Mouse (Mus musculus) liver, embryonic 14.5 days (tissue): ENCODE measurements at regions not wholly inside any gene's neighbourhood (a gene's known extent, or its start where the extent isn't known, plus 50 kb on each side); places are given as distances from the start of the nearest gene placed in this dataset.
A peak's percentile ranks its signal among the peaks of the same experiment; 100 is the strongest.

Experiments used
- ATAC-seq: fragments of 200-750 bp; cut with Nextera tagmentation; 2 replicates; pipeline ENCODE4 v1.8.0; 2017; ENCODE audit warnings: moderate number of reproducible peaks, mild to moderate bottlenecking, moderate library complexity; ENCODE audit not compliant: insufficient read depth
- DNase-seq, 3 experiments: peaks; one replicate each; pipeline ENCODE4 v3.0.0-alpha.2; 2012 to 2013; ENCODE audit warnings: low read depth in 3 of 3, low spot score in 3 of 3
- H3K27ac ChIP-seq: fragments of 300-500 bp; sonication (generic); 2 replicates; pipeline ENCODE4 v1.5.1; 2014; ENCODE audit warnings: moderate library complexity, mild to moderate bottlenecking, control low read depth, inconsistent platforms
- H3K27me3 ChIP-seq: fragments of 300-500 bp; sonication (generic); 2 replicates; pipeline ENCODE4 v1.6.1; 2014; ENCODE audit warnings: mild to moderate bottlenecking, low read length, moderate library complexity; ENCODE audit not compliant: control insufficient read depth, insufficient read depth
- H3K36me3 ChIP-seq: fragments of 300-500 bp; sonication (generic); replicated peaks from 2 replicates; pipeline ENCODE4 v1.6.1; 2014; ENCODE audit warnings: low read depth; ENCODE audit not compliant: control insufficient read depth, insufficient read depth
- H3K4me1 ChIP-seq, 2 experiments: fragments of 200-500 bp in 1 of 2; fragments of 300-500 bp in 1 of 2; sonication (generic) in 1 of 2; replicated peaks; 2 replicates each; pipeline ENCODE4 v1.6.1; 2012 to 2014; ENCODE audit warnings: antibody characterized with exemption in 1 of 2, inconsistent platforms in 1 of 2, low read length in 1 of 2; ENCODE audit not compliant: control insufficient read depth in 2 of 2, insufficient read depth in 2 of 2
- H3K4me2 ChIP-seq: fragments of 300-500 bp; sonication (generic); 2 replicates; pipeline ENCODE4 v1.6.1; 2014; ENCODE audit warnings: low read depth, mild to moderate bottlenecking, control low read depth, moderate library complexity
- H3K4me3 ChIP-seq, 2 experiments: fragments of 200-500 bp in 1 of 2; fragments of 300-500 bp in 1 of 2; sonication (generic) in 1 of 2; 2 replicates each; pipeline ENCODE4 v1.5.1; 2012 to 2014; ENCODE audit warnings: low read depth in 2 of 2, low read length in 2 of 2, mild to moderate bottlenecking in 2 of 2, control low read depth in 1 of 2, inconsistent platforms in 1 of 2, moderate library complexity in 1 of 2; ENCODE audit not compliant: insufficient read depth in 1 of 2
- H3K9ac ChIP-seq: fragments of 300-500 bp; sonication (generic); replicated peaks from 2 replicates; pipeline ENCODE4 v1.6.1; 2014; ENCODE audit warnings: mild to moderate bottlenecking, control low read depth, moderate library complexity
- H3K9me3 ChIP-seq: fragments of 300-500 bp; sonication (generic); 2 replicates; pipeline ENCODE4 v1.6.1; 2016; ENCODE audit warnings: low read length, mixed read lengths; ENCODE audit not compliant: control insufficient read depth
- CTCF ChIP-seq: IDR thresholded peaks from 2 replicates; pipeline ENCODE4 v1.5.1; 2016; ENCODE audit warnings: antibody characterized with exemption, low read depth, control low read depth
- EP300 ChIP-seq: IDR thresholded peaks from 2 replicates; pipeline ENCODE4 v1.6.1; 2016; ENCODE audit warnings: antibody characterized with exemption, low read depth
- WGBS: fragments of 180-500 bp; shearing (Covaris S2); extraction: QIAGEN DNeasy Blood & Tissue Kit; methylation state at CpG from one replicate; pipeline ENCODE4 v1.1.7; 2014; ENCODE audit not compliant: insufficient replicate concordance; 5-methylcytosine and 5-hydroxymethylcytosine counted together

DNA sequence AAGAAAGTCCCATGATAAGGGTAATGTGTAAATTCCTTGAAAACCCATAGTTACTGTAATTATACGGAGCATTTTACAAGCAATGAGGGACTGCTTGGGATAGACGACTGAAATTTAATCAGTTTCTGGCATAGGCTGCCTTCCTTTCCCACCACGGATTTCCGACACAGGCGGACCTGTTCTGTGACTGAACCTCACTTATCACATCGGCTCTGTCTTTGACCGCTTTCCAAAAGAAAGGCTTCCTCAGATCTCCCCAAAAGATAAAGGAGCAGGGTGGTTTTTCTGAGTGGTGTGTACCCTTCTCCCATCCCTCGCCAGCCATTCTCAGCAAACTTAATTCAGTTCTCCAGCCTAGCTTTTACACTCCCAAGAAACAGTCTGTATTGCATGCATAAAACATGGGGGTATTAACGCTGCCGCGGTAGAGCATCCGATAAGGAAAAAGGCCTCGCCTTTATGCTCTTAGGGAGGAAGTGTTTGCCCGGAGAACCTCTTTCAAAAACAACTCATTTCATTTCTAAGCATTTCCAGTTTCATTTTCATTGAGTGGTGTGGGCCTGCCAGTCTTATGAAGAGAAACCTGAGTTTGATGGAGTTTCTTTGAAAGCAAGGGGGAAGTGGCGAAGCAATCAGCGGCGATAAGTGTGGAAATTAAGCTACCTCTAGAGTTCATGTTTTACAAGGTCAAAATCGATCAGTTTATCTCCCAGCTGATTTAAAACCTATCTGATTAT, 435.8 kb upstream of the Adgrl2 start:
- DNase-seq, result no peak
- Histone ChIP-seq H3K9ac (no peak overlapping the region), H3K36me3 (no peaks in the 10 kb centered on the region), H3K4me1 (no peaks in the 10 kb centered on the region), H3K27me3 (no peaks in the 10 kb centered on the region), H3K9me3 (no peaks in the 10 kb centered on the region), H3K4me2 (no peak overlapping the region), H3K27ac (no peak overlapping the region), H3K4me3 (no peak overlapping the region)
- no peak for ATAC-seq
- no peak for TF ChIP-seq CTCF
- TF ChIP-seq EP300, result no peak
- WGBS, result 57% methylated on average over 18 of the region's 18 CpGs

DNA sequence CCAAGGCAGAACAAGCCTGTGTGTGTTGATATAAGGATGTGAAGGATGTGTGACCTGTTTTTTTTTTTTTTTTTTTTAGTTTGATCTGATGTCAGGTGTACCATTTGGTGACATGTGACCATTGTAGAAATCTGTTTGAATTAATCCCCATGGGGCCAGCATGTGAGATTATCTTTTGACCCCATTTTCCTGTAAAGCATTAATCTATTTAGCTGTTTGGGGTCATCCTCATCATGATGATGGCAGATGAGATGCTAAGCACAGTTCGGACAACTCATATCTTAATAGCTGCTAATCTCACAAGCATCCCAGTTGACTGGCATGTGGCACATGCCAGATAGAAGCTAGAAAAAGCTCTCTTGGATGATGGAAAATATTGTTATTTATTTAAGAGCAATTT, 434.0 kb upstream of the Adgrl2 start:
- no peak overlapping the region for H3K4me3 ChIP-seq
- no peak for TF ChIP-seq CTCF
- no peak for TF ChIP-seq EP300
- DNase-seq (no peak), ATAC-seq (no peak)
- H3K4me1 ChIP-seq, result no peaks in the 10 kb centered on the region
- no peaks in the 10 kb centered on the region for H3K27me3 ChIP-seq
- 51% methylated on average over 1 of the region's 1 CpGs for WGBS
- no peaks in the 10 kb centered on the region for H3K9me3 ChIP-seq
- no peak overlapping the region for H3K9ac ChIP-seq
- no peaks in the 10 kb centered on the region for H3K36me3 ChIP-seq
- H3K27ac ChIP-seq, result no peak overlapping the region
- no peak overlapping the region for H3K4me2 ChIP-seq

DNA sequence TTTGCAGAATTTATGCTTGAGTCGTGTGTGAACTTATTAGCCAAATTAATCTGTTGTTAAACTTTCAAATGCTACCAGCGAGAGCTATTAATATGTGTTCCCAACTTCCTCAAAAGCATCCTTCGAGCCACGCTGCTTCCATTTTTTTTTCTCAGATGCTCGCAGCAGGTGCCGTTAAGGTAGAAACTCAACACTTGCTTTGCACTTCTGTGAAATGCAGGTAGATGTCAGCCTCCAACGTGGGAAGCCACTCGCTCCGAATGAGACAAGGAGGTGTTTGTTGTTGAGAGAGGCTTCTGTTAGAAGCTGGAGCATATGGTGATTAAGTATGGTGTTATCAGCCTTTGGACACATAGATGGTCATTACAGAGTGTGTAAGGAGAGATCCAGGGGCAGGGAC, 433.1 kb upstream of the Adgrl2 start:
- ATAC-seq, result no peak
- Histone ChIP-seq H3K4me2 (no peak overlapping the region), H3K27me3 (no peaks in the 10 kb centered on the region), H3K36me3 (no peaks in the 10 kb centered on the region), H3K27ac (no peak overlapping the region), H3K4me3 (no peak overlapping the region), H3K9me3 (no peaks in the 10 kb centered on the region), H3K9ac (no peak overlapping the region), H3K4me1 (no peaks in the 10 kb centered on the region)
- WGBS, result 48% methylated on average over 9 of the region's 9 CpGs
- no peak for DNase-seq
- no peak for TF ChIP-seq EP300
- no peak for TF ChIP-seq CTCF

DNA sequence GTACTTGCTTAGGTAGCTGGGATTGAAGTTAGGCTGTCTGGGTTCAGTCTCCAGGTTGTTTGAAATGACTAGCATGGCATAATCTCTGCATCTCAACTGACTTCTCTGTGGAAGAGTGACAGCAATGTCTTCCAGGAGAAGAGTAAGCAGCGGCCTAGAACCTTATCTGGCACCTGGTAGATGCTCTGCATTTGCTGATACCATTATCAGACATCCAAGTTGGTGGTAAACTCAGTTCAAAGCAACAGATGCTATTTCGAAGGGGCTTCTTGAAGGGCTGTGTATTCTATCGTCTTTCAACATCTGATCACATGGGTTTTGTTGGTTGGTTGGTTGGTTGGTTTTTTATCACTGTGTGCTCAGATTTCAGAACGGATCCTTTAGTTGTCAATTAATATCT, 424.7 kb upstream of the Adgrl2 start:
- H3K4me1 ChIP-seq, result no peaks in the 10 kb centered on the region
- TF ChIP-seq EP300, result no peak
- no peak for TF ChIP-seq CTCF
- WGBS, result 8% methylated on average over 4 of the region's 4 CpGs
- no peak overlapping the region for H3K4me2 ChIP-seq
- no peak overlapping the region for H3K4me3 ChIP-seq
- H3K9me3 ChIP-seq, result no peaks in the 10 kb centered on the region
- DNase-seq, result no peak
- H3K36me3 ChIP-seq, result no peaks in the 10 kb centered on the region
- H3K27me3 ChIP-seq, result no peaks in the 10 kb centered on the region
- ATAC-seq, result peak; percentile 47; the same call in 1 of the 2 replicates
- no peak overlapping the region for H3K9ac ChIP-seq
- H3K27ac ChIP-seq, result no peak overlapping the region

DNA sequence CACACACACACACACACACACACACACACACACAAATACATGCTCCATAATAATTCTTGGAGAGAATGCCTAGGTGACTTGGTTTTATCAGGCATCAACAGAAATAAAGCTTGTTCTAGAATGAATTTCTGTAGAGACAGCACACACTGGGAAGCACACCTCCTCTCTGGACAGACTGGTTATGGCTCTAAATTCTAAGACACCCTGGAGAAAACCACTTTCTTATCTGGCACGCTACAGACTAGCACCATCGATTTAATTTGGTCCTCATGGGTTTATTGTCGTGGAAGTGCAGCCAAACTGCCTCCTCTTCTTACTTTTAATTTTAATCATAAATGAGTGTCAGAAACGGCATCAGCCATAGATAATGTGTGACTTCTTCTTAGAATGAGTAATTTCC, 422.8 kb upstream of the Adgrl2 start:
- no peak for DNase-seq
- Histone ChIP-seq H3K27ac (no peak overlapping the region), H3K4me1 (no peaks in the 10 kb centered on the region), H3K4me2 (no peak overlapping the region), H3K4me3 (no peak overlapping the region), H3K36me3 (no peaks in the 10 kb centered on the region), H3K27me3 (no peaks in the 10 kb centered on the region), H3K9me3 (no peaks in the 10 kb centered on the region), H3K9ac (no peak overlapping the region)
- 28% methylated on average over 4 of the region's 4 CpGs for WGBS
- ATAC-seq, result no peak
- TF ChIP-seq EP300 (no peak), CTCF (no peak)
